Mouse (Mus musculus) midbrain, embryonic 12.5 days (tissue): Measurements from ENCODE around the gene Cd59b. TPM values are rescaled to one million over a fixed set of nuclear protein-coding genes. Genes with fewer than 3 reads are reported as not detected.

ENCODE experiments used
- polyA plus RNA-seq: library from polyadenylated mRNA; unstranded; fragments of >200 nt; fragmentation: Nextera tagmentation; extraction: Ambion mirVana; gene quantifications from 2 replicates; pipeline ENCODE4 v1.2.1, GENCODE M21; 2016

The Cd59b gene
- polyA plus RNA-seq, 1 experiment from 2014 or later = 3.2 TPM

Other genes with a start within 250 kb of the Cd59b start
- 28.5 and 29.8 TPM in 2 replicates for gene Lmo2, start 111.9 kb upstream of the Cd59b start, polyA plus RNA-seq
- 58.8 and 60.8 TPM in 2 replicates for gene Fbxo3, start 42.1 kb upstream of the Cd59b start, polyA plus RNA-seq
- gene 4931422A03Rik, start 41.5 kb upstream of the Cd59b start, polyA plus RNA-seq = 2.0 and 2.6 TPM in 2 replicates
- gene Gm10912, start 4.0 kb upstream of the Cd59b start, polyA plus RNA-seq = not detected in 2 replicates
- gene Gm10799, start 1.3 kb upstream of the Cd59b start, polyA plus RNA-seq = not detected in 2 replicates
- gene Cd59a, start 26.0 kb downstream of the Cd59b start, polyA plus RNA-seq = 22.5 and 25.0 TPM in 2 replicates
- not detected in 2 replicates for gene A930018P22Rik, start 52.9 kb downstream of the Cd59b start, polyA plus RNA-seq